Mouse (Mus musculus) hindbrain, embryonic 14.5 days (tissue): ENCODE measurements around the gene Kirrel3. TPM values are rescaled to one million over a fixed set of nuclear protein-coding genes. Genes with fewer than 3 reads are reported as not detected.
A peak's percentile ranks its signal among the peaks of the same experiment; 100 is the strongest.

Experiments
- ATAC-seq: fragments of 200-750 bp; cut with Nextera tagmentation; 2 replicates; pipeline ENCODE4 v1.8.0; 2017; ENCODE audit warnings: moderate number of reproducible peaks, mild to moderate bottlenecking, moderate TSS enrichment, moderate library complexity; ENCODE audit not compliant: low FRiP score
- DNase-seq: peaks from one replicate; pipeline ENCODE4 v3.0.0-alpha.2; 2015; ENCODE audit warnings: low spot score
- H3K27ac ChIP-seq: fragments of 300-500 bp; sonication (generic); 2 replicates; pipeline ENCODE4 v1.5.1; 2014; ENCODE audit warnings: mild to moderate bottlenecking, moderate library complexity
- H3K27me3 ChIP-seq: fragments of 300-500 bp; sonication (generic); 2 replicates; pipeline ENCODE4 v1.6.1; 2014; ENCODE audit warnings: mild to moderate bottlenecking, low read length, mixed read lengths; ENCODE audit not compliant: control insufficient read depth, insufficient read depth
- H3K36me3 ChIP-seq: fragments of 300-500 bp; sonication (generic); replicated peaks from 2 replicates; pipeline ENCODE4 v1.6.1; 2014; ENCODE audit not compliant: control insufficient read depth, insufficient read depth
- H3K4me1 ChIP-seq: fragments of 300-500 bp; sonication (generic); replicated peaks from 2 replicates; pipeline ENCODE4 v1.6.1; 2014; ENCODE audit warnings: antibody characterized with exemption, low read length, mixed read lengths; ENCODE audit not compliant: control insufficient read depth, insufficient read depth
- H3K4me2 ChIP-seq: fragments of 300-500 bp; sonication (generic); replicated peaks from 2 replicates; pipeline ENCODE4 v1.6.1; 2014; ENCODE audit warnings: mild to moderate bottlenecking, moderate library complexity
- H3K4me3 ChIP-seq: fragments of 300-500 bp; sonication (generic); replicated peaks from 2 replicates; pipeline ENCODE4 v1.5.1; 2014; ENCODE audit warnings: mild to moderate bottlenecking, low read length
- H3K9ac ChIP-seq: fragments of 300-500 bp; sonication (generic); 2 replicates; pipeline ENCODE4 v1.6.1; 2014
- H3K9me3 ChIP-seq: fragments of 300-500 bp; sonication (generic); 2 replicates; pipeline ENCODE4 v1.6.1; 2016; ENCODE audit warnings: low read length; ENCODE audit not compliant: control insufficient read depth
- WGBS: fragments of 180-500 bp; shearing (Covaris S2); extraction: QIAGEN DNeasy Blood & Tissue Kit; methylation state at CpG from one replicate; pipeline ENCODE4 v1.1.7; 2014; 5-methylcytosine and 5-hydroxymethylcytosine counted together
- polyA plus RNA-seq: library from polyadenylated mRNA; unstranded; fragments of >200 nt; fragmentation: Nextera tagmentation; extraction: Ambion mirVana; gene quantifications from 2 replicates; pipeline ENCODE4 v1.2.1, GENCODE M21; 2014

The Kirrel3 gene
- polyA plus RNA-seq, 1 experiment from 2014 or later = 38.8 TPM

- Histone ChIP-seq H3K27ac (no peak overlapping the region), H3K27me3 (no peaks in the 10 kb centered on the region), H3K4me1 (peaks cover 4% of the 10 kb centered on the region; the same call in 1 of the 2 replicates), H3K4me2 (no peak overlapping the region), H3K36me3 (no peaks in the 10 kb centered on the region; the same call in 1 of the 2 replicates), H3K4me3 (no peak overlapping the region), H3K9me3 (no peaks in the 10 kb centered on the region), H3K9ac (no peak overlapping the region)
- DNase-seq (no peak), ATAC-seq (no peak)
- 80% methylated on average over 5 of the region's 5 CpGs for WGBS
These were observed 453.9 kb downstream of the Kirrel3 start for GRCm38 (mm10) chr9:34939621-34940020.

DNA sequence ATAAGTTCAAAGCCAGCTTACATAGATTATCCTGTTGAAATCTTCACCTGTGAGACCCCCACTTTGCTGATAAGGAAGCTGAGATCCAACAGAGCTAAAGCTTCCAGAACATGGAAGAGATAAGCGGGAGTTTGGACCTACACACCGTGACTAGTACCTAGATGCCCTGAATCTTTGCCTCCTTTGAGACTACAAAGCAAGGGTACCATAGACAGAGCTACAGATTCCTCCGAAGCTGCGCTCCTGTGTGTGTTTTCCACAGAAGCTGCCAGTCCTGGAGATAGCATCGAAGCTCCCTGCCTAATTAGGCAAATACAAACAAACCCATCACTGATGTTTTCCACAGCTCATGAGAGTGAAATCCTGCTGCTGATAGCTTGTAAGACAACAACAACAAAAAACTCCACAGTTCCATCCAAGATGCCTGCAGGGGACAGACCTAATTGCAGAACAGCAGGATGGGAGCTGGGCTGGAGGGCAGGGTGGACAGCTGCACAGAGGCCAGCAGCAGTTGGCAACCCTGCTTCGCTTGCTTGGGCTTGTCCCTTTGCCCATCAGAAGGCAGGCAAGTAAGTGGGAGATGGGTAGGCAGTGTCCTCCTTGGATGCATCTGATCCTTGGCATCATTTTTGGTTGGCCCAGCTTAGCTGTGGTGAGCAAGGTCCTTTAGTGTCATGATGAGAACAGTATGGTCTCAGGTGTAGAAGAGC lies 456.6 kb downstream of the Kirrel3 start:
- 81% methylated on average over 6 of the region's 6 CpGs for whole genome bisulfite sequencing
- Histone ChIP-seq H3K36me3 (no peaks in the 10 kb centered on the region; the same call in 1 of the 2 replicates), H3K4me3 (no peak overlapping the region), H3K9me3 (no peaks in the 10 kb centered on the region), H3K4me1 (peaks cover 12% of the 10 kb centered on the region; the same call in 1 of the 2 replicates), H3K27ac (no peak overlapping the region), H3K27me3 (no peaks in the 10 kb centered on the region), H3K4me2 (no peak overlapping the region), H3K9ac (no peak overlapping the region)
- DNase-seq (no peak), ATAC-seq (no peak)

GRCm38 (mm10) chr9:34942996-34943395 lies 457.3 kb downstream of the Kirrel3 start:
- no peak overlapping the region for H3K4me2 ChIP-seq
- 84% methylated on average over 7 of the region's 7 CpGs for WGBS
- ATAC-seq (no peak), DNase-seq (no peak)
- no peak overlapping the region for H3K4me3 ChIP-seq
- no peaks in the 10 kb centered on the region for H3K9me3 ChIP-seq
- no peaks in the 10 kb centered on the region for H3K27me3 ChIP-seq
- H3K27ac ChIP-seq = no peak overlapping the region
- H3K4me1 ChIP-seq = peaks cover 15% of the 10 kb centered on the region; the same call in 1 of the 2 replicates
- H3K36me3 ChIP-seq = no peaks in the 10 kb centered on the region; the same call in 1 of the 2 replicates
- H3K9ac ChIP-seq = no peak overlapping the region

- 73% methylated on average over 9 of the region's 9 CpGs for WGBS
These were observed 459.6 kb downstream of the Kirrel3 start for GRCm38 (mm10) chr9:34945301-34945700.

DNA sequence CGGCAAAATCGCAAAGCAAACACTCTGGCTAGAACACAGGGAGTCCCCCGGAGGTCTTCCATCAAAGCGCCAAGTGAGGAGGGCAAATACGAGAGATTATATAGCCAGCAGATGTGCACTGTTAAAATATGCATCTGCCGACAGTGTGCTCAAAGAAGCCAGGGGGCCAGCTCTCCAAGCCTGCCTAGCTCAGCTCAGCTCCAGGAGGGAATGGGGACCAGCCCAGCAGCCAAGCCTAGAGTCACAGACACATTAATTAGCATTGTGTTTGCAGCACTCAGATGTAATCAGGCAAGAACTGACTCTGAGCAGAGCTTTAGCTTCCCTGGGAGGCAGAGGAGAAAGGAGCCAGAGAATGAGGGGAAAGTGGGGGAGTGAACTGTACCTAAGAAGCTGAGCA lies 461.6 kb downstream of the Kirrel3 start:
- 16% methylated on average over 6 of the region's 6 CpGs for WGBS
- ATAC-seq (peak; percentile 45; the same call in 1 of the 2 replicates), DNase-seq (no peak)
- no peak overlapping the region for H3K4me3 ChIP-seq
- peaks cover 10% of the 10 kb centered on the region; the same call in 1 of the 2 replicates for H3K4me1 ChIP-seq
- no peaks in the 10 kb centered on the region for H3K27me3 ChIP-seq
- no peak overlapping the region for H3K9ac ChIP-seq
- H3K9me3 ChIP-seq = no peaks in the 10 kb centered on the region
- peak overlapping the region; percentile 60 for H3K27ac ChIP-seq
- H3K4me2 ChIP-seq = no peak overlapping the region
- no peaks in the 10 kb centered on the region; the same call in 1 of the 2 replicates for H3K36me3 ChIP-seq

More at GRCm38 (mm10) chr9:34945301-34945700, 459.6 kb downstream of the Kirrel3 start:
- ATAC-seq (no peak), DNase-seq (no peak)
- Histone ChIP-seq H3K9me3 (no peaks in the 10 kb centered on the region), H3K9ac (no peak overlapping the region), H3K27me3 (no peaks in the 10 kb centered on the region), H3K4me2 (no peak overlapping the region), H3K36me3 (no peaks in the 10 kb centered on the region; the same call in 1 of the 2 replicates), H3K4me1 (peaks cover 10% of the 10 kb centered on the region; the same call in 1 of the 2 replicates), H3K27ac (no peak overlapping the region), H3K4me3 (no peak overlapping the region)

GRCm38 (mm10) chr9:34947717-34948116 lies 462.0 kb downstream of the Kirrel3 start:
- Histone ChIP-seq H3K36me3 (no peaks in the 10 kb centered on the region; the same call in 1 of the 2 replicates), H3K27ac (peak overlapping the region; percentile 60; the same call in 1 of the 2 replicates), H3K27me3 (no peaks in the 10 kb centered on the region), H3K4me3 (no peak overlapping the region), H3K9me3 (no peaks in the 10 kb centered on the region), H3K4me2 (no peak overlapping the region), H3K9ac (no peak overlapping the region), H3K4me1 (peaks cover 10% of the 10 kb centered on the region; the same call in 1 of the 2 replicates)
- DNase-seq (no peak), ATAC-seq (no peak)

GRCm38 (mm10) chr9:34953420-34953819 lies 467.7 kb downstream of the Kirrel3 start:
- Histone ChIP-seq H3K4me3 (no peak overlapping the region), H3K36me3 (no peaks in the 10 kb centered on the region), H3K27me3 (no peaks in the 10 kb centered on the region), H3K4me2 (no peak overlapping the region), H3K9ac (no peak overlapping the region), H3K4me1 (peaks cover 4% of the 10 kb centered on the region), H3K9me3 (no peaks in the 10 kb centered on the region), H3K27ac (peak overlapping the region; percentile 29)
- DNase-seq (no peak), ATAC-seq (no peak)
- WGBS = 48% methylated on average over 11 of the region's 11 CpGs

- Histone ChIP-seq H3K9ac (no peak overlapping the region), H3K27ac (no peak overlapping the region), H3K4me3 (no peak overlapping the region), H3K27me3 (no peaks in the 10 kb centered on the region), H3K9me3 (no peaks in the 10 kb centered on the region), H3K4me2 (no peak overlapping the region), H3K36me3 (no peaks in the 10 kb centered on the region), H3K4me1 (peaks cover 4% of the 10 kb centered on the region)
- WGBS = 56% methylated on average over 5 of the region's 5 CpGs
- DNase-seq = peak; percentile 39
- ATAC-seq = no peak
These were observed 468.5 kb downstream of the Kirrel3 start for GRCm38 (mm10) chr9:34954212-34954611.

DNA sequence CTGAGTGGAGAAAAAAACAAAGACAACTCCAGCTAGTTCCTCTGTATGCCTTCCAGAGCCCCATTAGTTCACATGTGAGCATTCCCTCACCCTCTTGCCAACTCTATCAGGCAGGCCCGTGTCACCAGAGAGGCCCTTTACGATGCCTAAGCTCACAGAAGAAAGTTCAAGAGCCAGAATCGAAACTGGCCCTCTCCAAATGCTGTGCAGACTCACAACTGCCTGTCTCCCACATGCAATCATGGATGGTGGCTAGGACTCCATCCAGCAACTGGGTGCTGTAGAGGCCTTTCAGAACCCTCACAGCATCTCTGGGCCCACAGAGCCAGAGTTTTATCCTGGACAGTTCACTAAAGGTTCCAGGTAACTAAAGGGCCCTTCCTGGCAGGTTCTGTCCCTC lies 470.8 kb downstream of the Kirrel3 start:
- no peak overlapping the region for H3K9ac ChIP-seq
- H3K4me1 ChIP-seq = peaks cover 4% of the 10 kb centered on the region; the same call in 1 of the 2 replicates
- H3K27ac ChIP-seq = no peak overlapping the region
- DNase-seq (no peak), ATAC-seq (no peak)
- H3K36me3 ChIP-seq = no peaks in the 10 kb centered on the region
- 82% methylated on average over 3 of the region's 3 CpGs for WGBS
- H3K27me3 ChIP-seq = no peaks in the 10 kb centered on the region
- H3K4me3 ChIP-seq = no peak overlapping the region
- no peaks in the 10 kb centered on the region for H3K9me3 ChIP-seq
- H3K4me2 ChIP-seq = no peak overlapping the region
